Mouse (Mus musculus) heart, adult 8-10 months (tissue): ENCODE data around the gene Pawr. TPM values are rescaled to one million over a fixed set of nuclear protein-coding genes. Genes with fewer than 3 reads are reported as not detected.

ENCODE experiments used
- DNase-seq: peaks from one replicate; pipeline ENCODE4 v3.0.0; 2022; ENCODE audit warnings: low spot score
- total RNA-seq, 4 experiments: library from RNA; stranded (reverse); gene quantifications; 2 replicates each; pipeline ENCODE4 v1.2.4; 2022

Gene Pawr
- total RNA-seq, 4 experiments from 2014 or later, result 3.2 to 4.6 (median 4.1) TPM

- DNase-seq, result no peak
Observed at GRCm38 (mm10) chr10:108356601-108357187, 24.8 kb downstream of the Pawr start.

GRCm38 (mm10) chr10:108359974-108360373, 28.1 kb downstream of the Pawr start:
- DNase-seq, result no peak

- no peak for DNase-seq
Observed at GRCm38 (mm10) chr10:108360801-108361200, 28.9 kb downstream of the Pawr start.

- no peak for DNase-seq
Observed at GRCm38 (mm10) chr10:108361419-108362155, 29.7 kb downstream of the Pawr start.

GRCm38 (mm10) chr10:108363932-108364331, 32.0 kb downstream of the Pawr start:
- DNase-seq, result no peak

GRCm38 (mm10) chr10:108364946-108365719, 33.2 kb downstream of the Pawr start:
- DNase-seq, result no peak

GRCm38 (mm10) chr10:108366251-108366650, 34.3 kb downstream of the Pawr start:
- no peak for DNase-seq

- DNase-seq, result no peak
Observed at GRCm38 (mm10) chr10:108368358-108368757, 36.4 kb downstream of the Pawr start.

GRCm38 (mm10) chr10:108372258-108372657, 40.3 kb downstream of the Pawr start:
- DNase-seq, result no peak

GRCm38 (mm10) chr10:108372858-108373257, 40.9 kb downstream of the Pawr start:
- DNase-seq, result no peak

- DNase-seq, result no peak
Observed at GRCm38 (mm10) chr10:108375796-108376195, 43.9 kb downstream of the Pawr start.

- no peak for DNase-seq
Observed at GRCm38 (mm10) chr10:108376366-108376765, 44.4 kb downstream of the Pawr start.

- DNase-seq, result no peak
Observed at GRCm38 (mm10) chr10:108377369-108377768, 45.4 kb downstream of the Pawr start.

GRCm38 (mm10) chr10:108378062-108378461, 46.1 kb downstream of the Pawr start:
- DNase-seq, result no peak

- DNase-seq, result no peak
Observed at GRCm38 (mm10) chr10:108378479-108378878, 46.6 kb downstream of the Pawr start.

- no peak for DNase-seq
Observed at GRCm38 (mm10) chr10:108380715-108381114, 48.8 kb downstream of the Pawr start.

- no peak for DNase-seq
Observed at GRCm38 (mm10) chr10:108384153-108384769, 52.3 kb downstream of the Pawr start.

GRCm38 (mm10) chr10:108385480-108385955, 53.6 kb downstream of the Pawr start:
- no peak for DNase-seq

GRCm38 (mm10) chr10:108388410-108388915, 56.5 kb downstream of the Pawr start:
- DNase-seq, result no peak

- DNase-seq, result no peak
Observed at GRCm38 (mm10) chr10:108389178-108389926, 57.4 kb downstream of the Pawr start.

- DNase-seq, result no peak
Observed at GRCm38 (mm10) chr10:108389927-108390287, 58.0 kb downstream of the Pawr start.
